Mouse (Mus musculus) ovary, adult 10 weeks (tissue): Measurements from ENCODE around the gene Tubal3. TPM values are rescaled to one million over a fixed set of nuclear protein-coding genes. Genes with fewer than 3 reads are reported as not detected.

Experiments used
- polyA plus RNA-seq: library from polyadenylated mRNA; stranded (reverse); fragments of 350-450 nt; fragmentation: Illumina TruSeq; extraction: RNeasy Lipid Tissue Mini Kit (QIAGEN cat#74804); gene quantifications from one replicate; pipeline ENCODE4 v1.2.3, GENCODE M21; 2014

The Tubal3 gene
- 1.1 TPM for polyA plus RNA-seq

DNA sequence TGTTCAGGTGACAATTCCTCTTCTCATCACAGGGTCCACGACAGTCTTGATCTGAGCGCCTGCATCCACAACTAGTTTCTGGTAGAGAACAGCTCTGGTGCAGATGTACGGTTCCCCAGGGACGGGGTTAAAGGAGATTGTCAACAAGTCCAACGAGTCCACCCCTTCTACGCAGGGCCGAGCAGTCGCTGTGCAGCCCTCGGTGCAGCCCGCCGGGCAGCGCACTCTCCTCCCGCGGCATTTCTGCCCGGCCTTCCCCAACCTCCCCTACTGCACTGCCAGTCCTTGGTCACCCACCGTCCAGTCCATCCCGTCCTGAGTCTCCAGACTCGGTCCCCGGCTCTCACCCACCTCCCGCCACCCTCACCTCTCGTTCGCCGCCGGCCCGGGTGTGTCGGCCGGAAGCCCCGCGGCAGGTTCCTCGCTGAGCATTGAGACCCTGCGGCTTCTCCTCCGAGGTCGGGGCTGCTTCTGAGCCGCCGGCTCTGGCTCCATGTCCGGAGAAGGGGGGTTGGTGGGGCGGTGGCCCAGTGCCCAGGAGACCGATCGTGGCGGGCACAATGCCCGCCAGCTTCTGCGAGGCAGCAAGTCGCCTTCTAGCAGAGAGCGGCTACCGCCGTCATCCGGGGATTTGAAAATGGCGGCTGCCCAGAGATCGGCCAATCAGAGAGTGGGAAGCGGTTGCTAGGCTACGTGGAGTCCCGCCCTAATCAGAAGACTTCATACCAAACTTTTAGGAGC lies at the start of gene Tubal3, which contains the start of gene Net1:
Tubal3 (plus strand) TSS at position 704 of the 741 bp plus-strand sequence.
Net1 (minus strand) TSS at position 650 of the 741 bp plus-strand sequence.

DNA sequence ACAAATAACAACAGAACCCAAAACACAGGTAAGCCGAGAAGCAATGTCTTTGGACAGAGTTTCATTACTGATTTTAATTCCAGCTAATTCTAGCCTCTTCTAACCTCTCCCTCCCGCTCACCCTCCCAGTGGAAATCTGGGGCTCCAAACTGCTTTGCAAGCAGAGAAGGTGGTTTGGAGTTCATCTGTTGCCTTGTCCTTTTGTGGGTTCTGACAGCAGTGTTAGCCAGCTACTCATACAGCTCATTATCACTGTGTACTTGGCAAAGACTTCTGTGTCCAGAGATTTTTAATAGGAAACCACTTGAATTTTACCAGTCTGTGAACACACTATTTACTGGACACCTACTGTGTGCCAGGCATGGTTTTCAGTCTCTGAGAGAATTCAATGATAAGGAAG lies 27.2 kb downstream of the Tubal3 start, which contains the start of gene Ucn3:
Ucn3 (minus strand) TSS at position 101 of the 400 bp plus-strand sequence.

Other genes with a start within 250 kb of the Tubal3 start
- 0.88 TPM for gene Calml3, start 114.0 kb upstream of the Tubal3 start, polyA plus RNA-seq
- not detected for gene Calm4, start 80.5 kb upstream of the Tubal3 start, polyA plus RNA-seq
- gene Calm5, start 64.1 kb upstream of the Tubal3 start, polyA plus RNA-seq, result not detected
- gene Net1, start 54 bp upstream of the Tubal3 start, polyA plus RNA-seq, result 288 TPM
- gene Ucn3, start 27.1 kb downstream of the Tubal3 start, polyA plus RNA-seq, result not detected
- gene Akr1c14, start 130.7 kb downstream of the Tubal3 start, polyA plus RNA-seq, result 1,395 TPM
- 152 TPM for gene Akr1c18, start 232.4 kb downstream of the Tubal3 start, polyA plus RNA-seq